Mouse (Mus musculus) CH12.LX (cell line): ENCODE results near the gene Pced1b.

Source experiments
- BHLHE40 ChIP-seq: IDR thresholded peaks from 2 replicates; pipeline ENCODE4 v1.6.1; 2011; ENCODE audit warnings: mild to moderate bottlenecking, low read depth, low read length, improper control_type of control experiment
- CTCF ChIP-seq, 2 experiments: IDR thresholded peaks in 1 of 2; conservative IDR thresholded peaks in 1 of 2; 2 replicates each; pipeline ENCODE4 v1.5.1; 2011 to 2012; ENCODE audit warnings: low read depth in 2 of 2, low read length in 2 of 2, improper control_type of control experiment in 1 of 2, inconsistent platforms in 1 of 2, mild to moderate bottlenecking in 1 of 2, moderate library complexity in 1 of 2
- E2F4 ChIP-seq: IDR thresholded peaks from 2 replicates; pipeline ENCODE4 v1.6.1; 2011; ENCODE audit warnings: low read depth, low read length, improper control_type of control experiment; ENCODE audit not compliant: insufficient replicate concordance
- ELF1 ChIP-seq: IDR thresholded peaks from 2 replicates; pipeline ENCODE4 v1.6.1; 2014; ENCODE audit warnings: low read depth, mild to moderate bottlenecking, inconsistent platforms, low read length, improper control_type of control experiment
- NRF1 ChIP-seq: IDR thresholded peaks from 2 replicates; pipeline ENCODE4 v1.6.1; 2014; ENCODE audit warnings: low read depth, mild to moderate bottlenecking, inconsistent platforms, low read length, improper control_type of control experiment, moderate library complexity
- PAX5 ChIP-seq: IDR thresholded peaks from 2 replicates; pipeline ENCODE4 v1.6.1; 2012; ENCODE audit warnings: low read length, inconsistent platforms, mixed read lengths
- POLR2A ChIP-seq: IDR thresholded peaks from 2 replicates; pipeline ENCODE4 v1.6.1; 2011; ENCODE audit warnings: low read depth, mild to moderate bottlenecking, improper control_type of control experiment, low read length
- POLR2AphosphoS2 ChIP-seq: IDR thresholded peaks from 2 replicates; pipeline ENCODE4 v1.6.1; 2011; ENCODE audit warnings: low read depth, low read length, improper control_type of control experiment
- SIN3A ChIP-seq: IDR thresholded peaks from 2 replicates; pipeline ENCODE4 v1.6.1; 2012; ENCODE audit warnings: low read length, improper control_type of control experiment, inconsistent platforms
- SMC3 ChIP-seq: IDR thresholded peaks from 2 replicates; pipeline ENCODE4 v1.6.1; 2011; ENCODE audit warnings: low read depth, low read length, improper control_type of control experiment
- TBP ChIP-seq: conservative IDR thresholded peaks from 2 replicates; pipeline ENCODE4 v1.6.1; 2011; ENCODE audit warnings: low read depth, low read length, improper control_type of control experiment
- TCF12 ChIP-seq: IDR thresholded peaks from 2 replicates; pipeline ENCODE4 v1.6.1; 2014; ENCODE audit warnings: low read depth, mild to moderate bottlenecking, inconsistent platforms, low read length, improper control_type of control experiment
- ZMIZ1 ChIP-seq: IDR thresholded peaks from 2 replicates; pipeline ENCODE4 v1.6.1; 2012; ENCODE audit warnings: low read depth, mild to moderate bottlenecking, inconsistent platforms, low read length, improper control_type of control experiment
- ZNF384 ChIP-seq: IDR thresholded peaks from 2 replicates; pipeline ENCODE4 v1.6.1; 2012; ENCODE audit warnings: low read depth, low read length, improper control_type of control experiment, inconsistent platforms

GRCm38 (mm10) chr15:97314720-97315421, 68.0 kb downstream of the Pced1b start:
- TF ChIP-seq SMC3: no peak
- TF ChIP-seq CTCF (conservative IDR thresholded peaks at IDR 0.05 in 1 of 2, IDR thresholded peaks at IDR 0.05 in 1 of 2; ENCODE audit: low read depth in 2 of 2, low read length in 2 of 2): no peak
- no peak for TF ChIP-seq POLR2A
- no peak for TF ChIP-seq TBP
- no peak for TF ChIP-seq SIN3A
- no peak for TF ChIP-seq PAX5
- TF ChIP-seq BHLHE40: no peak
- TF ChIP-seq ZNF384: no peak
- TF ChIP-seq NRF1: no peak
- no peak for TF ChIP-seq POLR2AphosphoS2
- TF ChIP-seq ELF1: no peak
- no peak for TF ChIP-seq TCF12
- no peak for TF ChIP-seq E2F4
- no peak for TF ChIP-seq ZMIZ1
